Mouse (Mus musculus) neural tube, embryonic 14.5 days (tissue): ENCODE measurements around the gene Ric8a. TPM values are rescaled to one million over a fixed set of nuclear protein-coding genes. Genes with fewer than 3 reads are reported as not detected.

Experiments used
- ATAC-seq: fragments of 200-750 bp; cut with Nextera tagmentation; 2 replicates; pipeline ENCODE4 v1.8.0; 2017; ENCODE audit warnings: low read depth, mild to moderate bottlenecking, moderate TSS enrichment, moderate library complexity
- H3K27ac ChIP-seq: fragments of 300-500 bp; sonication (generic); 2 replicates; pipeline ENCODE4 v1.5.1; 2014; ENCODE audit warnings: low read depth, mild to moderate bottlenecking, control low read depth, low read length, moderate library complexity, mixed read lengths
- H3K27me3 ChIP-seq: fragments of 300-500 bp; sonication (generic); 2 replicates; pipeline ENCODE4 v1.6.1; 2014; ENCODE audit warnings: low read length; ENCODE audit not compliant: control insufficient read depth, insufficient read depth
- H3K36me3 ChIP-seq: fragments of 300-500 bp; sonication (generic); 2 replicates; pipeline ENCODE4 v1.6.1; 2014; ENCODE audit warnings: low read length, mixed read lengths; ENCODE audit not compliant: control insufficient read depth, insufficient read depth
- H3K4me1 ChIP-seq: fragments of 300-500 bp; sonication (generic); 2 replicates; pipeline ENCODE4 v1.6.1; 2014; ENCODE audit warnings: low read length; ENCODE audit not compliant: control insufficient read depth, insufficient read depth
- H3K4me2 ChIP-seq: fragments of 300-500 bp; sonication (generic); 2 replicates; pipeline ENCODE4 v1.6.1; 2014; ENCODE audit warnings: mild to moderate bottlenecking, low read depth, low read length, control low read depth
- H3K4me3 ChIP-seq: fragments of 300-500 bp; sonication (generic); 2 replicates; pipeline ENCODE4 v1.5.1; 2014; ENCODE audit warnings: low read depth, low read length, control low read depth, mixed read lengths
- H3K9ac ChIP-seq: fragments of 300-500 bp; sonication (generic); replicated peaks from 2 replicates; pipeline ENCODE4 v1.6.1; 2014; ENCODE audit warnings: low read depth, mild to moderate bottlenecking, control low read depth, low read length, mixed read lengths
- H3K9me3 ChIP-seq: fragments of 300-500 bp; sonication (generic); 2 replicates; pipeline ENCODE4 v1.6.1; 2016; ENCODE audit warnings: low read length; ENCODE audit not compliant: control insufficient read depth
- WGBS: fragments of 180-500 bp; shearing (Covaris S2); extraction: QIAGEN DNeasy Blood & Tissue Kit; methylation state at CpG from one replicate; pipeline ENCODE4 v1.1.7; 2014; 5-methylcytosine and 5-hydroxymethylcytosine counted together
- polyA plus RNA-seq: library from polyadenylated mRNA; unstranded; fragments of >200 nt; fragmentation: Nextera tagmentation; extraction: Ambion mirVana; gene quantifications from 2 replicates; pipeline ENCODE4 v1.2.1, GENCODE M21; 2014

The Ric8a gene
- polyA plus RNA-seq, 1 experiment from 2014 or later: 89.4 TPM

DNA sequence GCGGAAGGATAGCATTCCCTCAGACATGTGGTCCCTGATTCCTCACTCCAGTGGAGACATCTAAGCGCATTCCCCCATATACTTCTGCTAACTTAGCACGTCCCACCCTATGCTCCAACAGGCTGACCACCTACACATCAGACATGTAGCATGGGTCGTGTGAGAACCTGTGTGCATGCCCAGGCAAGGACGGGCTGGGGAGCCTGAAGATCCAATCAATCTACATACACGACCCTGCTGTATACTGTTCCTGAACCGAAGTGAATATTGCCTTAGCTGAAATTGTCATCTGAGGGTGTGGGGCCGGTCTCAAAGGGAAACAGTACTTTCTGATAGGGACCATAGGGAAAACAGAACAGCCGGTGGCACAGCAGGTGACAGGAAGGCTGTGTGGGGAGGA lies 1.6 kb upstream of the Ric8a start:
- Histone ChIP-seq H3K4me1 (peaks cover 21% of the 10 kb centered on the region), H3K9ac (peak overlapping the region; percentile 81), H3K27me3 (no peaks in the 10 kb centered on the region), H3K27ac (no peak overlapping the region), H3K4me3 (peak overlapping the region; percentile 67), H3K4me2 (peak overlapping the region; percentile 97), H3K9me3 (no peaks in the 10 kb centered on the region), H3K36me3 (peaks cover 28% of the 10 kb centered on the region)
- 77% methylated on average over 9 of the region's 9 CpGs for WGBS
- no peak for ATAC-seq

DNA sequence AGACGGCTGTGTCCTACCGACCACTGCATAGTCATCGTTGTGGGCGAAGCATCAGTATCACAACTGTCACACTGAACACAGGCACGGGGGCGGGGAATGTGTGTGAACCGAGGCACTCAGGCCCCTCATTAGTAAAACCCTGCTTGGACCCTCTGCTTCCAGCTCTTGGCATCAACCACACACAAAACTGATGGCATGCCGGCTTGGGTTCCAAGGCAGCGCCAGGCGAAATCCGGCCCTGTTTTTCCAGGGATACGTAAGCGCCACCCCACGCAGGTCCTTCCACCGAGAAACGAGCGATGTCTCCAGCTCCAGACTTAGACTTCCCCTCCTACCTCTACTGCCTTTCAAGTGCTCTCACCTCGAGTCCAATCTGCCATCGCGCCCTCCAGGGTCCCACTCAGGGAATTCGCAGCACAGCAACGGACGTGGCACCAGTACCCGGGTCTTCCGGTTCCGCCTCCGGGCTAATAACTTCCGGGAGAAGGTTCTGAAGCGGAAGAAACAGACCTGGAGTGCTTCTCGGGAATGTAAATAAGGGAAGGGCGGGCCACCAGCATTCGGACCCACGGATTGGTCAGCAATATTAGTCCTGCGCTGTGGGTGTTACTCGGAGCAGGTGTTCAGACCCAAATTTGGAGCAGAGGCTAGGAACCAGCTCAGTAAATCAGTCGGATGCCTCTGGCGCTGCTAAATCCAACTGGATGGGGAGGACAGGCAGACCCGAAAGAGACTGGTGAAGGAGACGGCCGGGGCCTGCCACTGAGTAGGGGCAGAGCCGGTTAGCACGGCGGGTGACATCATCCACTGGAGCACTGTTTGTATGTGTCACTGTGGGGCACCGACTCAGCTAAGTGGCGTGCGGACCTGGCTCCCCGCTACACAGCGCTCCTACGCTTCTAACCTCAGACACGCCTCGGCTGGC lies 635 bp upstream of the Ric8a start, which contains the start of gene Gm45785:
Gene Gm45785, minus strand, starts transcription at position 472 of the 925 bp plus-strand sequence.
- no peaks in the 10 kb centered on the region for H3K27me3 ChIP-seq
- peak; percentile 81 for ATAC-seq
- no peaks in the 10 kb centered on the region for H3K9me3 ChIP-seq
- H3K4me2 ChIP-seq: peak within 1 kb of the TSS; percentile 97
- H3K36me3 ChIP-seq: peaks cover 37% of the 10 kb centered on the region
- peak within 1 kb of the TSS; percentile 81 for H3K9ac ChIP-seq
- WGBS: 1% methylated on average over 51 of the region's 51 CpGs
- H3K4me1 ChIP-seq: peaks cover 21% of the 10 kb centered on the region
- H3K4me3 ChIP-seq: peak within 1 kb of the TSS; percentile 67
- peak within 1 kb of the TSS; percentile 89 for H3K27ac ChIP-seq

DNA sequence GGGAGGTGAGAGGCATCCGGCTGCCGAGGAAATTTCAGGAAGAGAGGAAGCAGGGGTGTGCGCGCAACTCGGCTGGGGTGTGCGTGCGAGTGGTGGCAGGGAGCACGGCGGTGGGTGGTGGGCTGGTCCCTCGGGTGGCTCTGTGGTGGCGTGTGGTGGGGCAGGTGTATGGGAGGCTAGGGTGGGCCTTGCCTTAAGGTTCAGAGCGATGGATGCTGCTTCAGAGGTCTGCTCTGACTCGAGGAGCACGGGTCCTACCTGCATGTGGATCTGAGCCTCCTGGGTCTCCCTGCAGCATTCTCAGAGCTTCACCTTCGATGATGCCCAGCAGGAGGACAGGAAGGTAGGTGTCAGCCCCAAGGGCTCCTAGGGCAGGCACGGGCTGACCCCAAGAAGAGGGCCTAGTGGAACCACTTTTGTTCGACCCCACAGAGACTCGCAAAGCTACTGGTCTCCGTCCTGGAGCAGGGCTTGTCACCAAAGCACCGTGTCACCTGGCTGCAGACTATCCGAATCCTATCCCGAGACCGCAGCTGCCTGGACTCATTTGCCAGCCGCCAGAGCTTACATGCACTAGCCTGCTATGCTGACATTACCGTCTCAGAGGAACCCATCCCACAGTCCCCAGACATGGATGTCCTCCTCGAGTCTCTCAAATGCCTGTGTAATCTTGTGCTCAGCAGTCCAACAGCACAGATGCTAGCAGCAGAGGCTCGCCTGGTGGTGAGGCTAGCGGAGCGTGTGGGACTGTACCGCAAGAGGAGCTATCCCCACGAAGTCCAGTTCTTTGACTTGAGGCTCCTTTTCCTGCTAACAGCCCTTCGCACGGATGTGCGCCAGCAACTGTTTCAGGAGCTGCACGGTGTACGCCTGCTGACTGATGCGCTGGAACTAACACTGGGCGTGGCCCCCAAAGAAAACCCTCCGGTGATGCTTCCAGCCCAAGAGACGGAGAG lies 1.1 kb downstream of the Ric8a start, which contains the start of gene Bet1l:
Gene Bet1l, minus strand, starts transcription at position 28 of the 956 bp plus-strand sequence.
- Histone ChIP-seq H3K27me3 (no peaks in the 10 kb centered on the region), H3K36me3 (peaks cover 45% of the 10 kb centered on the region), H3K9me3 (no peaks in the 10 kb centered on the region), H3K4me3 (peak within 1 kb of the TSS; percentile 67), H3K4me2 (peak within 1 kb of the TSS; percentile 97), H3K4me1 (peaks cover 21% of the 10 kb centered on the region), H3K9ac (peak within 1 kb of the TSS; percentile 81), H3K27ac (peak within 1 kb of the TSS; percentile 89)
- ATAC-seq: peak; percentile 33
- WGBS: 34% methylated on average over 40 of the region's 40 CpGs

DNA sequence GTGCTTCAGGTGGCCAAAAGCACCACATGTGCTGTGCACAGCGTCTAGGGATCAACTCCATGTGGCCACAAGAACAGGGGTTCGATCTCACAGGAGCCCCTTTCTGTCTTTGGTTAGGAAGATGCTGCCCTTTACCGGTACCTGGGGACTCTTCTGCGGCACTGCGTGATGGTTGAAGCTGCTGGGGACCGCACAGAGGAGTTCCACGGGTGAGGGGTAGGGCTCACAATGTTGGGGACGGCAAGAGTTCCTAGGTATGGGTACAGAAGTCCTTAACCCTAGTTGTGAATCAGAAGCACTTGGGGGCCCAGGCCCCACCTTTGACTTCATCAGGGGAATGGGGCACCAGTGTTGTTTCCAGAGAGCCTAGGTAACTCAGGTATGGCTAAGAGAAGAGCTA lies 2.0 kb downstream of the Ric8a start:
- Histone ChIP-seq H3K27me3 (no peaks in the 10 kb centered on the region), H3K4me1 (peaks cover 21% of the 10 kb centered on the region), H3K4me3 (peak overlapping the region; percentile 67), H3K27ac (no peak overlapping the region), H3K4me2 (peak overlapping the region; percentile 97), H3K9me3 (no peaks in the 10 kb centered on the region), H3K36me3 (peaks cover 45% of the 10 kb centered on the region), H3K9ac (0 out of 2 replicates have a peak overlapping the region, but pooled peaks have one; percentile 81)
- no peak for ATAC-seq
- WGBS: 92% methylated on average over 8 of the region's 8 CpGs

DNA sequence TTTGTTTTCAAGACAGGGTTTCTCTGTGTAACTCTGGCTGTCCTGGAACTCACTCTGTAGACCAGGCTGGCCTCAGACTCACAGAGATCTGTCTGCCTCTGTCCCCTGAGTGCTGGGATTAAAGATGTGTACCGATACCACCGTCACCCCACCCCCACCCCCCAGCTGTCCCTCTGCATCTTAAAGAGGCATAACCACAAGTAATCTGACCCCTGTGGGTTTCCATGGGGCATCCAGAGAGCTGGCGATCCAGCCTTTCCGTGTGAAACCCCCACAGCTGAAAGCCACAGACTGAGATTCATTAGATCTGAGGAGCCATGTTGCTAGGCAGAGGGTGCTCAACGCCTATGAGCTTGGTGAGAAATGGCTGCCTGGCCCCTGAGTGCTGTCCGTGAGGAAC lies 3.2 kb downstream of the Ric8a start:
- H3K4me3 ChIP-seq: no peak overlapping the region
- no peak overlapping the region for H3K27ac ChIP-seq
- no peaks in the 10 kb centered on the region for H3K9me3 ChIP-seq
- no peak for ATAC-seq
- no peak overlapping the region for H3K9ac ChIP-seq
- 79% methylated on average over 6 of the region's 6 CpGs for WGBS
- no peaks in the 10 kb centered on the region for H3K27me3 ChIP-seq
- peaks cover 44% of the 10 kb centered on the region for H3K36me3 ChIP-seq
- peaks cover 19% of the 10 kb centered on the region for H3K4me1 ChIP-seq
- no peak overlapping the region for H3K4me2 ChIP-seq

DNA sequence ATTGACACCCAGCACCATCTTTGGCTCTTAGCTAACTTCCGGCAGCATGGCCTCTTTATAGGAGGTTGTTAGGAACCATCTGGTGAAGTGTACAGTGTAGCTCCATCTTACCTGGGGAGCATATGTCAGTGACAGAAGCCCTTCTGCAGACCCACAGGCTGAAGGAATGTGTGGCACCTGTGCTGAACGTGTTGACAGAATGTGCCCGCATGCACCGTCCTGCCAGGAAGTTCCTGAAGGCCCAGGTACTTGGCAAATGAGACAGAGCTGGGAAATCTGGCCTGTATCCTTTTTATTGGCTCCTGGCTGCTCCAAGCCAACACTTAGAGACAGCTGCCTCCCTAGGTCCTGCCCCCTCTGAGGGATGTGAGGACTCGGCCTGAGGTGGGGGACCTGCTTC lies 4.0 kb downstream of the Ric8a start:
- ATAC-seq: no peak
- WGBS: 83% methylated on average over 5 of the region's 5 CpGs
- Histone ChIP-seq H3K4me2 (no peak overlapping the region), H3K36me3 (peaks cover 44% of the 10 kb centered on the region), H3K27ac (no peak overlapping the region), H3K9ac (no peak overlapping the region), H3K4me1 (peaks cover 12% of the 10 kb centered on the region), H3K27me3 (no peaks in the 10 kb centered on the region), H3K9me3 (no peaks in the 10 kb centered on the region), H3K4me3 (no peak overlapping the region)

DNA sequence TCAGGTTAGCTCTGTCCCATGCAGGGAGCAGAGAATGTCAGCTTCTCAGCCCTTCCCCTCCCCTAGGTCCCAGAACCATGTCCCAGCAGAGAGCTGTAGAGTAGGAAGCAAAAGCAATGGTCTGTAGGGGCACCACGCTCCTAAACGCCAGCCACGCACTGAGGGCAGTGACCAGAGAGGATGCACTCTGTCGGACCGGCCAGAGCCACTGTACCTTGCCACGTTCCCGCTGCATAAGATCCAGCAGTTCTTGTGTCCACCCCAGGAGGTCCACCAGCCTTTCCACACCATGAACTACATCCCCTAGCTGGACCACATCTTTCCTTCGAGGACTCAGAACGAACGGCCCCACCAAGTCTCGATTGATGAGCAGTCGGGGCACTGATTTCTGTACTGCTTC lies 8.0 kb downstream of the Ric8a start:
- Histone ChIP-seq H3K36me3 (peaks cover 44% of the 10 kb centered on the region), H3K27ac (no peak overlapping the region)
- WGBS: 89% methylated on average over 12 of the region's 12 CpGs

DNA sequence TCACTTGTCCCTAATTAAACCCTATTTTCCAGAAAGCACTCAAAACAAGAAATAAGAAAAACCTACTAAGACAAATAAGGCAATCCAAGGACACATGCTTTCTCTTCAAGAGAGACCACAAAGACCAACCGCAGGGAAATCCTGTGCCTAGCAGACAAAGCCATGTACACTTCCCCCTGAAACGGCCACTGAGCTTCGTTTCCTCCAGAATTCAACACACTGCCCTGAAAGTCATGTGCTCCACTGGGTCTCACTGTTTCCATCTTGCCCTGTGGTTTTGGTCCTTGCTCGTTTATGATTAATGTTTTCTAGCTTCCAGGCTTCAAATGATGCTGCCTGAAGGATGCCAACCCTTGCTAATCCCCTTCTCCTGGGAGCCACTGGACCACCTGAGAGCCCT lies 17.5 kb downstream of the Ric8a start:
- no peak for ATAC-seq
- Histone ChIP-seq H3K4me2 (no peak overlapping the region), H3K36me3 (peaks cover 20% of the 10 kb centered on the region), H3K4me1 (no peaks in the 10 kb centered on the region), H3K27ac (no peak overlapping the region), H3K4me3 (no peak overlapping the region), H3K27me3 (no peaks in the 10 kb centered on the region), H3K9ac (no peak overlapping the region), H3K9me3 (no peaks in the 10 kb centered on the region)
- 83% methylated on average over 4 of the region's 4 CpGs for WGBS

More for the DNA sequence above, 8.0 kb downstream of the Ric8a start:
- Histone ChIP-seq H3K4me2 (no peak overlapping the region), H3K9me3 (no peaks in the 10 kb centered on the region), H3K4me1 (no peaks in the 10 kb centered on the region), H3K9ac (no peak overlapping the region), H3K4me3 (no peak overlapping the region), H3K27me3 (no peaks in the 10 kb centered on the region)
- ATAC-seq: no peak
